Mouse (Mus musculus) brain, embryonic 14.5 days (tissue): Measurements from ENCODE around the gene Drosha. TPM values are rescaled to one million over a fixed set of nuclear protein-coding genes. Genes with fewer than 3 reads are reported as not detected.

ENCODE experiments used
- DNase-seq: peaks from one replicate; pipeline ENCODE4 v3.0.0-alpha.2; 2011; ENCODE audit warnings: low read depth
- CTCF ChIP-seq: fragments of 200-500 bp; IDR thresholded peaks from 2 replicates; pipeline ENCODE4 v1.5.1; 2012; ENCODE audit warnings: inconsistent platforms, mild to moderate bottlenecking, moderate library complexity, borderline replicate concordance; ENCODE audit not compliant: insufficient read depth, insufficient read length; ENCODE audit errors: extremely low read depth
- POLR2A ChIP-seq: fragments of 200-500 bp; IDR thresholded peaks from 2 replicates; pipeline ENCODE4 v1.6.1; 2012; ENCODE audit warnings: mild to moderate bottlenecking, inconsistent platforms, borderline replicate concordance; ENCODE audit not compliant: poor library complexity, insufficient read depth, insufficient read length, severe bottlenecking; ENCODE audit errors: extremely low read depth
- polyA plus RNA-seq: library from polyadenylated mRNA; depleted of rRNA; stranded (reverse); fragments of >200 nt; gene quantifications from 2 replicates; pipeline ENCODE4 v1.2.3, GENCODE M21; 2012; rRNA removed

Gene Drosha
- polyA plus RNA-seq, 1 experiment, result 57.1 TPM

DNA sequence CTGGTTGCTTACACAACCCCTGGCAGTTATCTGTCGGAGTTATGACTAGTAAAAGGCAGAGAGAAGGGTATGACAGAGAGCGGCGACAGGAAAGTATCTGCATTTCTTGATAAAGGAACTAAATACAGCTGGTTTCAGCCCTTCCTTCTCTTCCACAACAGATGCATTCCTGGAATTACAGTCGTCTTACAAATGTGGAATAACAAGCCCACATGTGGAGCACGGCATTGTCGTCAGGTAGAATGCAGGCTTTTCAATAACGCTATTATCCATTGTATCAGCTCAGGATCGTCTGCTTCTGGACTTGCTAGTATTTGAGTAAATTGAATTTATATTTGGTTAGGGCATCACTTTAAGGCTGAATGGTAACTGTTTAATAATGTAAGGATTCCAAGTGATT, 144.2 kb downstream of the Drosha start:
- TF ChIP-seq CTCF (no peak), POLR2A (no peak)
- DNase-seq, result no peak

- no peak for TF ChIP-seq POLR2A
- TF ChIP-seq CTCF, result no peak
- DNase-seq, result no peak
Observed at GRCm38 (mm10) chr15:12972441-12972840, 147.8 kb downstream of the Drosha start.

Other genes starting within 250 kb of the Drosha start
- 3.6 and 7.7 TPM in 2 replicates for gene Pdzd2, start 84.9 kb upstream of the Drosha start, polyA plus RNA-seq
- gene 6030458C11Rik, start 166 bp upstream of the Drosha start, polyA plus RNA-seq, result 25.6 and 27.9 TPM in 2 replicates